Mouse (Mus musculus) liver, embryonic 14.5 days (tissue): ENCODE data around the gene Pex14. TPM values are rescaled to one million over a fixed set of nuclear protein-coding genes. Genes with fewer than 3 reads are reported as not detected.
A peak's percentile ranks its signal among the peaks of the same experiment; 100 is the strongest.

Source experiments
- ATAC-seq: fragments of 200-750 bp; cut with Nextera tagmentation; 2 replicates; pipeline ENCODE4 v1.8.0; 2017; ENCODE audit warnings: moderate number of reproducible peaks, mild to moderate bottlenecking, moderate library complexity; ENCODE audit not compliant: insufficient read depth
- DNase-seq, 3 experiments: peaks; one replicate each; pipeline ENCODE4 v3.0.0-alpha.2; 2012 to 2013; ENCODE audit warnings: low read depth in 3 of 3, low spot score in 3 of 3
- H3K27ac ChIP-seq: fragments of 300-500 bp; sonication (generic); 2 replicates; pipeline ENCODE4 v1.5.1; 2014; ENCODE audit warnings: moderate library complexity, mild to moderate bottlenecking, control low read depth, inconsistent platforms
- H3K27me3 ChIP-seq: fragments of 300-500 bp; sonication (generic); 2 replicates; pipeline ENCODE4 v1.6.1; 2014; ENCODE audit warnings: mild to moderate bottlenecking, low read length, moderate library complexity; ENCODE audit not compliant: control insufficient read depth, insufficient read depth
- H3K36me3 ChIP-seq: fragments of 300-500 bp; sonication (generic); replicated peaks from 2 replicates; pipeline ENCODE4 v1.6.1; 2014; ENCODE audit warnings: low read depth; ENCODE audit not compliant: control insufficient read depth, insufficient read depth
- H3K4me1 ChIP-seq, 2 experiments: fragments of 200-500 bp in 1 of 2; fragments of 300-500 bp in 1 of 2; sonication (generic) in 1 of 2; replicated peaks; 2 replicates each; pipeline ENCODE4 v1.6.1; 2012 to 2014; ENCODE audit warnings: antibody characterized with exemption in 1 of 2, inconsistent platforms in 1 of 2, low read length in 1 of 2; ENCODE audit not compliant: control insufficient read depth in 2 of 2, insufficient read depth in 2 of 2
- H3K4me2 ChIP-seq: fragments of 300-500 bp; sonication (generic); 2 replicates; pipeline ENCODE4 v1.6.1; 2014; ENCODE audit warnings: low read depth, mild to moderate bottlenecking, control low read depth, moderate library complexity
- H3K4me3 ChIP-seq, 2 experiments: fragments of 200-500 bp in 1 of 2; fragments of 300-500 bp in 1 of 2; sonication (generic) in 1 of 2; 2 replicates each; pipeline ENCODE4 v1.5.1; 2012 to 2014; ENCODE audit warnings: low read depth in 2 of 2, low read length in 2 of 2, mild to moderate bottlenecking in 2 of 2, control low read depth in 1 of 2, inconsistent platforms in 1 of 2, moderate library complexity in 1 of 2; ENCODE audit not compliant: insufficient read depth in 1 of 2
- H3K9ac ChIP-seq: fragments of 300-500 bp; sonication (generic); replicated peaks from 2 replicates; pipeline ENCODE4 v1.6.1; 2014; ENCODE audit warnings: mild to moderate bottlenecking, control low read depth, moderate library complexity
- H3K9me3 ChIP-seq: fragments of 300-500 bp; sonication (generic); 2 replicates; pipeline ENCODE4 v1.6.1; 2016; ENCODE audit warnings: low read length, mixed read lengths; ENCODE audit not compliant: control insufficient read depth
- CTCF ChIP-seq: IDR thresholded peaks from 2 replicates; pipeline ENCODE4 v1.5.1; 2016; ENCODE audit warnings: antibody characterized with exemption, low read depth, control low read depth
- EP300 ChIP-seq: IDR thresholded peaks from 2 replicates; pipeline ENCODE4 v1.6.1; 2016; ENCODE audit warnings: antibody characterized with exemption, low read depth
- WGBS: fragments of 180-500 bp; shearing (Covaris S2); extraction: QIAGEN DNeasy Blood & Tissue Kit; methylation state at CpG from one replicate; pipeline ENCODE4 v1.1.7; 2014; ENCODE audit not compliant: insufficient replicate concordance; 5-methylcytosine and 5-hydroxymethylcytosine counted together
- polyA plus RNA-seq, 2 experiments: library from polyadenylated mRNA; depleted of rRNA in 1 of 2; stranded (reverse) in 1 of 2; unstranded in 1 of 2; fragments of >200 nt; fragmentation: Nextera tagmentation in 1 of 2; extraction: Ambion mirVana in 1 of 2; gene quantifications; 2 replicates each; pipeline versions ENCODE4 v1.2.1 to v1.2.3; 2012 to 2014

Gene Pex14
- polyA plus RNA-seq, 2 experiments = 11.4 to 14.9 TPM

- Histone ChIP-seq H3K9me3 (no peaks in the 10 kb centered on the region), H3K36me3 (no peaks in the 10 kb centered on the region), H3K4me3 (no peak overlapping the region), H3K4me2 (no peak overlapping the region), H3K27me3 (peaks cover 33% of the 10 kb centered on the region), H3K27ac (no peak overlapping the region), H3K4me1 (no peaks in the 10 kb centered on the region), H3K9ac (no peak overlapping the region)
- 68% methylated on average over 14 of the region's 14 CpGs for WGBS
- ATAC-seq = no peak
- DNase-seq = no peak
- TF ChIP-seq EP300 = no peak
- TF ChIP-seq CTCF = no peak
These were observed 144.4 kb downstream of the Pex14 start for GRCm38 (mm10) chr4:148955131-148955813.

GRCm38 (mm10) chr4:148952328-148953222, 147.1 kb downstream of the Pex14 start:
- Histone ChIP-seq H3K4me1 (no peaks in the 10 kb centered on the region), H3K27ac (no peak overlapping the region), H3K9me3 (no peaks in the 10 kb centered on the region), H3K4me2 (peak overlapping the region; percentile 37), H3K9ac (no peak overlapping the region), H3K36me3 (no peaks in the 10 kb centered on the region), H3K4me3 (peak overlapping the region in 1 of 2 experiments; percentile 4; a peak in 1 of 4 replicates), H3K27me3 (peaks cover 33% of the 10 kb centered on the region)
- no peak for TF ChIP-seq EP300
- no peak for TF ChIP-seq CTCF
- WGBS = 6% methylated on average over 53 of the region's 69 CpGs
- ATAC-seq = no peak
- no peak for DNase-seq

GRCm38 (mm10) chr4:148951821-148952291, 147.8 kb downstream of the Pex14 start:
- Histone ChIP-seq H3K9me3 (no peaks in the 10 kb centered on the region), H3K4me1 (no peaks in the 10 kb centered on the region), H3K36me3 (no peaks in the 10 kb centered on the region), H3K27me3 (peaks cover 33% of the 10 kb centered on the region), H3K4me2 (peak overlapping the region; percentile 37), H3K4me3 (0 out of 4 replicates have a peak overlapping the region, but pooled peaks of 1 of the 2 experiments have one; percentile 4), H3K27ac (no peak overlapping the region), H3K9ac (no peak overlapping the region)
- WGBS = 5% methylated on average over 44 of the region's 44 CpGs
- no peak for ATAC-seq
- DNase-seq = no peak
- TF ChIP-seq EP300 = no peak
- 0 out of 2 replicates have a peak, but pooled peaks have one; percentile 14 for TF ChIP-seq CTCF

- 41% methylated on average over 25 of the region's 25 CpGs for WGBS
- H3K36me3 ChIP-seq = no peaks in the 10 kb centered on the region
- ATAC-seq = no peak
- no peak overlapping the region for H3K27ac ChIP-seq
- peaks cover 33% of the 10 kb centered on the region for H3K27me3 ChIP-seq
- H3K9ac ChIP-seq = no peak overlapping the region
- H3K4me1 ChIP-seq = no peaks in the 10 kb centered on the region
- DNase-seq = no peak
- H3K4me2 ChIP-seq = no peak overlapping the region
- H3K4me3 ChIP-seq = no peak overlapping the region
- no peaks in the 10 kb centered on the region for H3K9me3 ChIP-seq
- TF ChIP-seq CTCF (no peak), EP300 (no peak)
These were observed 148.6 kb downstream of the Pex14 start for GRCm38 (mm10) chr4:148950932-148951650.
